Mouse (Mus musculus) embryonic facial prominence, embryonic 11.5 days (tissue): ENCODE data around the gene Mindy2. TPM values are rescaled to one million over a fixed set of nuclear protein-coding genes. Genes with fewer than 3 reads are reported as not detected.

Experiments used
- ATAC-seq: fragments of 200-750 bp; cut with Nextera tagmentation; replicated peaks from 2 replicates; pipeline ENCODE4 v1.8.0; 2017; ENCODE audit warnings: low read depth; ENCODE audit not compliant: insufficient number of reproducible peaks, low FRiP score, low TSS enrichment
- DNase-seq: peaks from one replicate; pipeline ENCODE4 v3.0.0-alpha.2; 2015; ENCODE audit warnings: low spot score
- H3K27ac ChIP-seq: fragments of 300-500 bp; sonication (generic); replicated peaks from 2 replicates; pipeline ENCODE4 v1.5.1; 2014; ENCODE audit warnings: mild to moderate bottlenecking, low read depth, low read length, control low read depth
- H3K27me3 ChIP-seq: fragments of 300-500 bp; sonication (generic); 2 replicates; pipeline ENCODE4 v1.6.1; 2014; ENCODE audit warnings: mild to moderate bottlenecking, low read length, moderate library complexity, mixed read lengths; ENCODE audit not compliant: control insufficient read depth, insufficient read depth
- H3K36me3 ChIP-seq: fragments of 300-500 bp; sonication (generic); replicated peaks from 2 replicates; pipeline ENCODE4 v1.6.1; 2014; ENCODE audit warnings: low read depth, mild to moderate bottlenecking, low read length, moderate library complexity, mixed read lengths; ENCODE audit not compliant: control insufficient read depth, insufficient read depth
- H3K4me1 ChIP-seq: fragments of 300-500 bp; sonication (generic); 2 replicates; pipeline ENCODE4 v1.6.1; 2014; ENCODE audit warnings: low read length, mixed read lengths; ENCODE audit not compliant: control insufficient read depth, insufficient read depth
- H3K4me2 ChIP-seq: fragments of 300-500 bp; sonication (generic); 2 replicates; pipeline ENCODE4 v1.6.1; 2014; ENCODE audit warnings: low read depth, mild to moderate bottlenecking, control low read depth, low read length, moderate library complexity
- H3K4me3 ChIP-seq: fragments of 300-500 bp; sonication (generic); 2 replicates; pipeline ENCODE4 v1.5.1; 2014; ENCODE audit warnings: low read depth, low read length, control low read depth
- H3K9ac ChIP-seq: fragments of 300-500 bp; sonication (generic); replicated peaks from 2 replicates; pipeline ENCODE4 v1.6.1; 2014; ENCODE audit warnings: mild to moderate bottlenecking, control low read depth, low read length
- H3K9me3 ChIP-seq: fragments of 300-500 bp; sonication (generic); replicated peaks from 2 replicates; pipeline ENCODE4 v1.6.1; 2016; ENCODE audit warnings: mild to moderate bottlenecking, low read length, inconsistent platforms, mixed read lengths; ENCODE audit not compliant: control insufficient read depth
- WGBS: fragments of 180-500 bp; shearing (Covaris S2); extraction: QIAGEN DNeasy Blood & Tissue Kit; methylation state at CpG from one replicate; pipeline ENCODE4 v1.1.7; 2014; 5-methylcytosine and 5-hydroxymethylcytosine counted together
- polyA plus RNA-seq: library from polyadenylated mRNA; unstranded; fragments of >200 nt; fragmentation: Nextera tagmentation; extraction: Ambion mirVana; gene quantifications from 2 replicates; pipeline ENCODE4 v1.2.1, GENCODE M21; 2014

Gene Mindy2
- polyA plus RNA-seq, 1 experiment from 2014 or later: 6.5 TPM

DNA sequence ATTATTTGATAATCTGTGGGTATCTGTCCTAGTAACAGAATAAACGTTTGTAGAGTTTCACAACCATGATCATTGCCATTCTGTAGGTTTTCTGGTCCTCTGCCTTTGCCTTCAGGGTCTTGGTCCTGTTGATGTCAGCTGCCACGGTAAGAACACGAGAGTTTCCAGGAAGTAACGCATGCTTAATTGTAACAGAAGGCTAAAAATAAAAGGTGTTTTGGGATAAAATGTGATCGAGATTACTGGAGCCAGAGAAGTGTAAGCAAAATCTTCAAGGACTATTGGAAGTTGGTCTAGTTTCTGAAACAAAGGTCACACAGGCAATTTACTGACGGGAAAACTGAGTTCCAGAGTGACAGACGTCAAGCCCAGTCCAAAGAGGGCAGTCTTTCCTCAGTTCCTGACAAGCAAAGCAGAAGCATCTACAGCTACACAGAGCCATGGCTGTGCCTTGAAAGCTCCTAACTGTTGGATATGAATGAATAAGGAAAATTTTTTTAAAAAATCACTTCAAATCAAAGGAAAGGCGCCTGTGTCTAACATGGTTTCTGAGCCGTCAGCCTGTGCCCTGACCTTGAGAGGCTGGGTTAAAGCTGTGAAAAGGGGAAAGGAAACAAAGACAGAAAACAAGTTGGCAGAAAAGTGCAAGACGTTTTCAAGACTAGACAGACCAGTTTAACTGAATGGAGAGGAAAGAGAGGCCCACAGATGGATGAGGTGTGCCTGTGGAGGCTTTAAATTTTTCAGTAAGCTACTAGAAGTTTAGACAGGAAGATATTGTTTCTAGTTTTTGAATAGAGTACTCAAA lies 15.0 kb upstream of the Mindy2 start:
- Histone ChIP-seq H3K4me1 (no peaks in the 10 kb centered on the region), H3K9ac (no peak overlapping the region), H3K9me3 (no peaks in the 10 kb centered on the region), H3K4me2 (no peak overlapping the region), H3K27ac (no peak overlapping the region), H3K27me3 (no peaks in the 10 kb centered on the region), H3K36me3 (no peaks in the 10 kb centered on the region), H3K4me3 (no peak overlapping the region)
- 47% methylated on average over 10 of the region's 10 CpGs for WGBS
- ATAC-seq (no peak), DNase-seq (no peak)

GRCm38 (mm10) chr9:70671278-70671677 lies 14.3 kb upstream of the Mindy2 start:
- DNase-seq (no peak), ATAC-seq (no peak)
- no peak overlapping the region for H3K4me2 ChIP-seq
- H3K9ac ChIP-seq: no peak overlapping the region
- no peak overlapping the region for H3K27ac ChIP-seq
- no peaks in the 10 kb centered on the region for H3K36me3 ChIP-seq
- no peaks in the 10 kb centered on the region for H3K27me3 ChIP-seq
- no peak overlapping the region for H3K4me3 ChIP-seq
- no peaks in the 10 kb centered on the region for H3K9me3 ChIP-seq
- no peaks in the 10 kb centered on the region for H3K4me1 ChIP-seq
- 76% methylated on average over 6 of the region's 6 CpGs for WGBS

DNA sequence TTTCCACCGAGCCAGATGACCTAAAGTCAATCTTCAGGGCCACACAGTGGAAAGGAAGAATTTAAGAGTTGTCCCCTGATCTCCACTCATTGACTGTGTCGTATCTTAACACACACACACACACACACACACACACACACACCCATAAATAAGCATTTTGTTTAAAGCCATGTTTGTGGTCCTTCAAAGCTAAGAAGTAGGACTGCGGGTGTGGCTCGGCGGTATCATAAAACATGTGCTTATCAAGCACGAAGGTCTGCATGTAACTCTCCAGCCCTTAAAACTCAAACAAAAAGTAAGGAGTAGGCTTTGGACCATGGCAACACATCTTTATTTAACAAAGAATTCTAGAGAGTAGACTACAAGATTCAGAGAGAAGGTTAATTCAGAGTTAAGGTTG lies 13.4 kb upstream of the Mindy2 start:
- no peak overlapping the region for H3K27ac ChIP-seq
- H3K27me3 ChIP-seq: no peaks in the 10 kb centered on the region
- H3K36me3 ChIP-seq: no peaks in the 10 kb centered on the region
- no peak overlapping the region for H3K4me2 ChIP-seq
- H3K4me1 ChIP-seq: no peaks in the 10 kb centered on the region
- no peak for DNase-seq
- H3K9ac ChIP-seq: no peak overlapping the region
- no peak for ATAC-seq
- H3K9me3 ChIP-seq: no peaks in the 10 kb centered on the region
- 94% methylated on average over 6 of the region's 6 CpGs for WGBS
- H3K4me3 ChIP-seq: no peak overlapping the region

DNA sequence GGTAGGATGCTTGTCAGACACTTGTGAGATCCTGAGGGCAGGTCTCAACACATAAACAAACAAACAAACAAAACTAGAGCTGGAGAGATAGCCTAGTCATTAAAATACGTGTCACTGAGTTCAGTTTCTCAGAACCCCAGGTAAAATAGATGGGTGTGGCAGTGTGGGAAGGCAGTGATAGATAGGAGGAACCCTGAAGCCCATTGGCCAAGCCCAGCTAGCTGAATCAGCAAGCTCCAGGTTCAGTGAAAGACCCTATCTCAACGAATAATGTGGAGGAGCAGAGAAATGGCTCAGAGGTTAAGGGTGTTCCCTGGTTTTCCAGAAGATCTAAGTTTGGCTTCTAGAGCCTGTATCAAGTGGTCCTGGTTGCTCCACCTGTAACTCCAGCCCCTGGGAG lies 12.2 kb upstream of the Mindy2 start:
- Histone ChIP-seq H3K27ac (no peak overlapping the region), H3K4me2 (no peak overlapping the region), H3K27me3 (no peaks in the 10 kb centered on the region), H3K4me3 (no peak overlapping the region), H3K9ac (no peak overlapping the region), H3K36me3 (no peaks in the 10 kb centered on the region), H3K9me3 (no peaks in the 10 kb centered on the region), H3K4me1 (no peaks in the 10 kb centered on the region)
- DNase-seq (no peak), ATAC-seq (no peak)
- WGBS: 57% methylated on average over 2 of the region's 2 CpGs

DNA sequence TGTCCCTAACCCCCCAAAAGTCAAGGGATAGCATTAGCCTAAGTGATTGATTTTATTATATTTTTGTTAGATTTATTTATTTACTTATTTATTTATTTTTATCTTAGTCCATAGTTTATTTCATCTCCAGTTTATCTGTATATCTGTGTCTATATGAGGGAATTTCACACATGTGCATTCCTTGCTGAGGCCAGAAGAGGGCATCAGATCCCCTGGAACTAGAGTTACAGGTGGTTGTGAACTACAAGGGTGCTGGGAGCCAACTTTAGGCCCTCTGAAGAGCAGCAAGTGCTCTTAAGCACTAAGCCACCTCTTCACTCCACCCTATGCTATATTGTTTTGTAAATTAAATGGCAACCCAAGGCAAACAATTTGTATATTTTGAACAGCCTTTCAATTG lies 11.1 kb upstream of the Mindy2 start:
- no peak overlapping the region for H3K9ac ChIP-seq
- ATAC-seq: no peak
- no peak overlapping the region for H3K4me2 ChIP-seq
- no peaks in the 10 kb centered on the region for H3K27me3 ChIP-seq
- no peaks in the 10 kb centered on the region for H3K4me1 ChIP-seq
- DNase-seq: no peak
- H3K27ac ChIP-seq: no peak overlapping the region
- no peaks in the 10 kb centered on the region for H3K36me3 ChIP-seq
- H3K4me3 ChIP-seq: no peak overlapping the region
- H3K9me3 ChIP-seq: no peaks in the 10 kb centered on the region

DNA sequence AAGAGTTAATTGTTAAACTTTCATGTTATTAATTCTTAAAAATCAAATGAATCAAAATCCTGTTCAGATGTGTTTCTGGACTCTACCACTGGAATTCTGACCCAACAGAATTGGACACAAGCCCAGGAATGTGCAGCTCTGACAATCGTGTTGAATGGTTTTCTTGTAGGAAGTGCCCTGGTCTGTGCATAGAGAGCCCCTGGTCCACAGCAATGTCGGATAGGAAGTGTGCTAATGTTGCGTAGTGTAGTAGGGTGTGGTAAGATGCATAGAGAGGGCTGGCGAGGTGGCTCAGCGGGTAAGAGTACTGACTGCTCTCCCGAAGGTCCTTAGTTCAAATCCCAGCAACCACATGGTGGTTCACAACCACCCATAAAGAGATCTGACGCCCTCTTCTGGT lies 9.8 kb upstream of the Mindy2 start:
- WGBS: 70% methylated on average over 7 of the region's 7 CpGs
- no peak for ATAC-seq

GRCm38 (mm10) chr9:70665372-70666145 lies 8.6 kb upstream of the Mindy2 start:
- Histone ChIP-seq H3K36me3 (no peaks in the 10 kb centered on the region), H3K9ac (no peak overlapping the region), H3K27me3 (no peaks in the 10 kb centered on the region), H3K4me1 (no peaks in the 10 kb centered on the region), H3K27ac (no peak overlapping the region), H3K4me3 (no peak overlapping the region), H3K4me2 (no peak overlapping the region), H3K9me3 (no peaks in the 10 kb centered on the region)
- no peak for DNase-seq
- 73% methylated on average over 16 of the region's 16 CpGs for WGBS
- ATAC-seq: no peak

More for the DNA sequence above, 9.8 kb upstream of the Mindy2 start:
- no peaks in the 10 kb centered on the region for H3K9me3 ChIP-seq
- no peak overlapping the region for H3K27ac ChIP-seq
- H3K36me3 ChIP-seq: no peaks in the 10 kb centered on the region
- no peaks in the 10 kb centered on the region for H3K4me1 ChIP-seq
- no peak overlapping the region for H3K9ac ChIP-seq
- no peak overlapping the region for H3K4me2 ChIP-seq
- DNase-seq: no peak
- no peak overlapping the region for H3K4me3 ChIP-seq
- no peaks in the 10 kb centered on the region for H3K27me3 ChIP-seq

GRCm38 (mm10) chr9:70664847-70665246 lies 7.9 kb upstream of the Mindy2 start:
- WGBS: 78% methylated on average over 4 of the region's 4 CpGs
- Histone ChIP-seq H3K4me1 (no peaks in the 10 kb centered on the region), H3K9me3 (no peaks in the 10 kb centered on the region), H3K9ac (no peak overlapping the region), H3K27ac (no peak overlapping the region), H3K4me2 (no peak overlapping the region), H3K27me3 (no peaks in the 10 kb centered on the region), H3K4me3 (no peak overlapping the region), H3K36me3 (no peaks in the 10 kb centered on the region)
- DNase-seq (no peak), ATAC-seq (no peak)
